Mouse (Mus musculus) embryo, embryonic 11 days (tissue): Measurements from ENCODE around the gene Cep152.

ENCODE experiments used
- DNase-seq: peaks from one replicate; pipeline ENCODE4 v3.0.0-alpha.2; 2015

Cep152 gene

GRCm38 (mm10) chr2:125548806-125549578 is 75.9 kb downstream of the Cep152 start:
- DNase-seq: peak; percentile 49

DNA sequence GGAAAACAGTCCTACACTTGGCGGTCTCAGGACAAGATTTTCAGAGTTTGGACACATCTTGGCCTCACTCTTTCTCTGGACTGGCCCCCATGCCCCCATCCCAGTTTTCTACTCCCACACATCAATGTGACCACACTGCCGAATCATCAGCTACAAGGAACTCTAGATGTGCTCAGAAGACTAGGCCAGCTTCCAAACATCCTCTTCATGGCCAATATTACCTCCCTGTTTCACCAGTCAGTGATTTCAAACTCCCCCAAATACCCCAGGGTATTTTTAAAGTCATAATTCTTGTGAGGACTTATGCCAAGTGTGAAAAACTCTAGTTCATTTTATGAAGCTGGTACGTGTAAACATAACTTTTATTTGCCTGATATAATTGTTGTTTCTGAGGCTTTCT is 79.9 kb downstream of the Cep152 start:
- no peak for DNase-seq

GRCm38 (mm10) chr2:125543646-125544045 is 81.3 kb downstream of the Cep152 start:
- no peak for DNase-seq

GRCm38 (mm10) chr2:125541451-125541850 is 83.5 kb downstream of the Cep152 start:
- no peak for DNase-seq

DNA sequence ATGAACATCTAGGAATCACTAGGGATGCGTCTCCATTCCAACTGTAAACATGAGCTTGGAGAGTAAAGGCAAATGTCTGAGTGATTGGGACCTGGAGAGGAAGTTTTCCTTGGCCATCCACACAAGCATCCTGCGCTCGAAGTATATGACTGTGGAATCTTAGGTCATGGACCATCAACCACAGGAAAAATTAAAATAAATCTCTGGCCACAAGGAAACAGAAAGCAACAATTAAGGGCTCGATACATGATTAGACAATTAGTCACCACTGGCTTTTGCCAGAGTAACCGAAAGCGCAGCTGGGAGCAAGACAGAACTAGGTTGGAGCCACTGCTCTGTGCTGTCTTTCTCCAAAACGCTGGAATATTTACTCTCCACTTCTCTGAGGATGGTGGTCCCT is 84.3 kb downstream of the Cep152 start:
- no peak for DNase-seq

DNA sequence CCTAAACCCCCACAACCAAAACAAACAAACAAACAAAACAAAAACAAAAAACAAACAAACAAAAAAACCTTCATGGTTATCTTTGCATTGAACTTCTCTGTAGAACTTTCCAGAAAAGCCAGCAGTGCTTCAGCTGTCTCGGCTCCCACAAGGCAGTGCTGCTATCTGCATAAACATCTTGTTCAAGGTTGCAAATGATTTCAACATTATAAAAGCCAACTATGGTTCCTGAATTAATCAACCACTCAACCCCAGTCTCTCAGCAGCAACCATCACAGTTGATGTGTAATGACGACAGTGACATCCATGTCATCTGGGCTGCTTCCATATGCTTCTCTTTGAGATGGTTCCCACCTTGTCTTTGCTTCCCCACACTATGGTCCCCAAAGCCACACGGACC is 85.3 kb downstream of the Cep152 start:
- DNase-seq: no peak

- DNase-seq: no peak
Observed at GRCm38 (mm10) chr2:125530665-125531064, 94.2 kb downstream of the Cep152 start.

DNA sequence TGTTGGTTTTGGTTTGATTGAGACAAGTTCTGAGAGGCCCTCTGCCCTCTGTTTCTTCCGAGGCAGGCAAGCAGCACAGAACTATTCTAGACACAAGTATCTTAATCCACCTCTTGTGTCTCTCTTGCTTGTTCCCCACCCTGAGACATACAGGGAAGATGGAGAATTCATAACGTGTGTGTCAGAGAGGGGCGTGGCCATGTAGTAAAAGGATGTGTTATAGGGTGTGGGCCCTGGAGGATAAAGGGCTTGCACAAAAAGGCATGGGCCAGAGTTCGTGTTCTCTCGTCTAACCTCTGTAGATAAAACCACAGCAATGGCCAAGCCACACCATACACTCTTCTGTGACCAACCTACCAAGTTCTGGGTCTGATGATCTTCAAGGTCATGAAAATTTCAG is 98.3 kb downstream of the Cep152 start:
- no peak for DNase-seq

DNA sequence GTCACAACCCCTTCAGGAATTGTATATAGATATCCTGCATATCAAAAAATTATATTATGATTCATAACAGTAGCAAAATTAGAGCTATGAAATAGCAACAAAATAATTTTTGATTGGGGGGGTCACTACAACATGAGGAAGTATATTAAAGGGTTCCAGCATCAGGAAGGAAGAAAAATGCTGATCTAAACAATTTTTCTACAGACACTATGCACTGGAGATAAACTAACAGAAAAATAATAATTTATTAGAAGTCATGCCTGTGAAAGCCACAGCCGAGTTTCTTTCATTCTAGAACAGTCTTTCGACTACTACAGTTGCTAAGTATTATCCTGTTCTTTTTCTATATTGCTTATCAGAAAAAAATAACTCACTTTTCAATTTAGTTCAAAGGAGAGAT is 99.4 kb downstream of the Cep152 start:
- no peak for DNase-seq

DNA sequence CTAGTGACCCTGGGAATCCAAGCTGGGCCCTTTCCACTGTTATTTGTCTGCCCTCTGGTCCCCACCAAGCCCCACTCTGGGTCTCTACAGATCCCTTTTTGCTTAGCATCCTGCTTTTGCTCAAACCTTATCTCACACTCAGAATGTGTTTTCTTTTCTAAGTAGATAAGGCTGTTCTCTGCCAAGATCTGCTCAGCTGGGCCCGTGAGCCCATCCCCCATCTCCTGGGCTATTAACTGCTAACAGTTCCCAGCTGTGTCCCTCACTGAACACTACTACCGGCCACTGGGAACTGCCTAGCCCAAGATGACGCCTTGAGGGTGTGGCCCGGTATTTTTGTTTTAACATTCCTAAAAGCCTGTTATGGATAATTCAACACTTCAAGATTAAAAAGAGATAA is 108.3 kb downstream of the Cep152 start:
- DNase-seq: peak; percentile 76

DNA sequence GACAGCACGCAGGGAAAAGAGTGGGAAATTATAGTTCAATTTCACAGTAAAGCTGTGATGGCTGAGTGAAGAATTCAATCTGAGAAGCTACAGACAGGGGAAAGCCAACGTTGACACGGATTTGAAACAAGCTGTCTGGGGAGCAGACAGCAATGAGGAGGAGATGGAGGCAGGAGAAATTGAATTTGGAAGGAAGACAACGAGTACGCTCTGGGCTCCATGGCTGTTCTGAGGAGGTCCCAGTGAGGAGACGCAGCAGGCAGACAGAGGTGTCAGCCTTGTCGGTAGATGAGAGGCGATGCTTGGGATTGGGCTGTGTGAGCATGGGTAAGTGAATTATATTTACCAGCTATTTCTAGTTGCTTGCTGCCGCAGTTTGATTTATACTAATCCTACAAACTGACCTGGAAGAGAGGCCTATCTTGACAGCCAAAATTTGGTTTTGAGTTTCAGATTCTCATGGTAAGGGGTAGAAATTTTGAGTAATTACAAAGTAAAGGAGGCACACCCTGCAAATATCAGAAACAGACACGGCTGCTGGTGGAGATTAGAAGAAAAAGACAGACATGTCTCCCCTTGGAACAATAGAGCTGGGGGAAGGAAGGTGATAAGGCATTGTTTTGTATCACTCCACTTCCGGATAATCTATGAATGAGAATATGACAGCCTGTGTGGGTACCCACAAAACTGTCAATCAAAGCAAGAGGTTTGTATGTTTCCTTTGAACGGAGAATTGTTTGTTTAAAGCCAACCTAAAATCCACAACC is 109.4 kb downstream of the Cep152 start:
- no peak for DNase-seq

DNA sequence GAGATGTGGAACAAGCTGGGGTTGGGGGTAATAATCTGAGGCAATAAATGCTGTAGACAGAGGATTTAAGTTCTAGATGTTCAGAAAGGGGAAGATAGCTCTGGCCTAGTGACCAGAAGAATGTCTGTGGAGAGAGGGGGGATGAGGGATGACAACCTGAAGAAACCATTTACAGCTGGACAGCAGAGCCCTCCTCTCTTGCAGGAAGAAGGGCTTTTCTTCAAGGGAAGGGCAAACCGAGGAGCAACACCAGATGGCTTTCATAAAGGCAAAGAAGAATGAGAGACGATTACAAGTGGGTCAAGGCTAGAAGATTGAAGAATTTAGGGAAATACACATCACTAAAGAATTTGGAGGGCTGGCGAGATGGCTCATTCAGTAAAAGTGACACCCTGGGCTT is 110.5 kb downstream of the Cep152 start:
- DNase-seq: no peak
